Mouse (Mus musculus): ENCODE data around the gene Olfr599. TPM values are rescaled to one million over a fixed set of nuclear protein-coding genes. Genes with fewer than 3 reads are reported as not detected.
"Not testable (repeated sequence)": the region's sequence is repeated elsewhere in the genome, so short reads cannot be mapped to it uniquely, and the experiment has no call there.

Gene Olfr599
- not detected in 2 replicates for polyA plus RNA-seq (2015; fragmentation: Nextera tagmentation; extraction: Ambion mirVana)

GRCm38 (mm10) chr7:103335617-103336016 lies at the start of gene Olfr599:
Gene Olfr599 (plus strand): TSS chr7:103335917.
- no peak within 1 kb of the TSS for H3K27ac ChIP-seq (ENCODE audit: low read length)
- no peaks in the 10 kb centered on the region for H3K9me3 ChIP-seq (ENCODE audit: control insufficient read depth, low read length)
- no peak within 1 kb of the TSS for H3K9ac ChIP-seq (ENCODE audit: low read depth, low read length)
- H3K4me1 ChIP-seq (ENCODE audit: control insufficient read depth, insufficient read depth, low read length) = no peaks in the 10 kb centered on the region
- no peak within 1 kb of the TSS for H3K4me3 ChIP-seq (ENCODE audit: low read length)
- H3K27me3 ChIP-seq (replicated peaks; ENCODE audit: control insufficient read depth, insufficient read depth, low read length) = no peaks in the 10 kb centered on the region
- 84% methylated on average over 1 of the region's 1 CpGs for WGBS
- H3K4me2 ChIP-seq (ENCODE audit: low read depth, low read length) = no peak within 1 kb of the TSS
- no peak for ATAC-seq
- H3K36me3 ChIP-seq (ENCODE audit: control insufficient read depth, insufficient read depth, low read length) = no peaks in the 10 kb centered on the region

DNA sequence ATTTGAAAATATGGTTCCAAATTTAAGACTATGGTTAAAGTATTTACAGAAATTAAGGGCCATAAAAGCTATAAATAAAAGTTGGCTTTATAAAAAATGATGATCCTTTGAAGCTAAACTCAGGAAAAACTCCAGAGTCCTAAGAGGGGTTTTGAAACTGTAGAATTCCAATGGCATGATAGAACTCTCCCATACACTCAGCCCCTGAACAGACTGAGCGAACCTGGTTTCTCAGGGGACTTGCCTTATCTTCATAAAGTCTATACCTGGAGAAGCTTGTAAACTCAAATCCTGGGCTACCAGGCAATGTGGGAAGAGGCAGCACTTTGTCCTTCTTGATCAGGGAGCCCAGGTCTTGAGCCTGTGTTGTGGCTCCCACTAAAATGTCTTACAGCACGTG lies 30.4 kb upstream of the Olfr599 start, which contains the start of gene Olfr596:
Gene Olfr596 (plus strand): TSS at position 301 of the 400 bp plus-strand sequence.
- H3K36me3 ChIP-seq (ENCODE audit: control insufficient read depth, insufficient read depth, low read length); H3K9me3 ChIP-seq (ENCODE audit: control insufficient read depth, low read length); H3K27ac ChIP-seq (ENCODE audit: low read length); H3K9ac ChIP-seq (ENCODE audit: low read depth, low read length); H3K27me3 ChIP-seq (replicated peaks; ENCODE audit: control insufficient read depth, insufficient read depth, low read length); H3K4me3 ChIP-seq (ENCODE audit: low read length); ATAC-seq; H3K4me1 ChIP-seq (ENCODE audit: control insufficient read depth, insufficient read depth, low read length); H3K4me2 ChIP-seq (ENCODE audit: low read depth, low read length): not testable (repeated sequence)
- 82% methylated on average over 2 of the region's 2 CpGs for WGBS

DNA sequence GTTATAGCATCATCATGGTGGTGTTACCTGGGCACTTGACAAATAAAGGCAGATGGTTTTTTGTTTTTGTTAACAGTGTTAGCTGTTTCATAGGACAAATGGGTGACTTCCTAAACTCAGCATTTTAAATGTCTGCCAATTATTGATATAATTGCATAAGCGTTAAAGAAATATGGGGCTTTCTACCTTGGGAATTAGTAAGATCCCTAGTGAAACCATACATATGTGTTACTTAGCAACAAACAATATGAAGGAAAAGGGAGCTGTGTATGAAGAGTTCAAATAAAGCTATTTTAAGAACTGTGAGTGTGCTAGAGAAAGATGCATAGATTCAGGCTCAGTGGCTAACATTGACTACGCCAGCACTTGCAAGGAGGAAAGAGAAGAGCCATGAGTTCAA lies 19.7 kb upstream of the Olfr599 start, which contains the start of gene Olfr597:
Gene Olfr597 (plus strand): TSS at position 301 of the 400 bp plus-strand sequence.
- not testable (repeated sequence) for H3K4me2 ChIP-seq (ENCODE audit: low read depth, low read length); ATAC-seq; H3K4me3 ChIP-seq (ENCODE audit: low read length); H3K27me3 ChIP-seq (replicated peaks; ENCODE audit: control insufficient read depth, insufficient read depth, low read length); H3K9ac ChIP-seq (ENCODE audit: low read depth, low read length); H3K9me3 ChIP-seq (ENCODE audit: control insufficient read depth, low read length); H3K4me1 ChIP-seq (ENCODE audit: control insufficient read depth, insufficient read depth, low read length); H3K36me3 ChIP-seq (ENCODE audit: control insufficient read depth, insufficient read depth, low read length); H3K27ac ChIP-seq (ENCODE audit: low read length)
- 82% methylated on average over 2 of the region's 2 CpGs for whole genome bisulfite sequencing

DNA sequence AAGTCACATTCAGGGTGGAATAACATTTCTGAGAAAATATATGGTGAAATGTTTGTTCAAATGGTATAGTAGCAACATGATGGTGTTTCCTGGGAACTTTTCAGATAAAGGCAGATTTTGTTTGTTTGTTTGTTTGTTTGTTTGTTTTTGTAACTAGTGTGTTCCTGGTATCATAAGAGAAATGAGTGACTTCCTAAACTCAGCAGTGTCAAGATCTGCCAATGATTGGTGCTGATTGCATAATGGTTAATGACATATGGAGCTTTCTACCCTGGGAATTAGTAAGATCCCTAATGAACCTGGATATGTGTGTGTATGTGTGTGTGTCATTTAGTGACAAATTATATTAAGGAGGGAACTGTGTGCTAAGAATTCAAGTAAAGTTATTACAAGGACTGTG lies 12.4 kb upstream of the Olfr599 start, which contains the start of gene Olfr598:
Gene Olfr598 (plus strand): TSS at position 301 of the 400 bp plus-strand sequence.
- H3K9ac ChIP-seq (ENCODE audit: low read depth, low read length) = no peak within 1 kb of the TSS
- no peaks in the 10 kb centered on the region for H3K36me3 ChIP-seq (ENCODE audit: control insufficient read depth, insufficient read depth, low read length)
- H3K9me3 ChIP-seq (ENCODE audit: control insufficient read depth, low read length) = no peaks in the 10 kb centered on the region
- no peaks in the 10 kb centered on the region for H3K4me1 ChIP-seq (ENCODE audit: control insufficient read depth, insufficient read depth, low read length)
- no peak within 1 kb of the TSS for H3K27ac ChIP-seq (ENCODE audit: low read length)
- H3K4me2 ChIP-seq (ENCODE audit: low read depth, low read length) = no peak within 1 kb of the TSS
- ATAC-seq = no peak
- no peaks in the 10 kb centered on the region for H3K27me3 ChIP-seq (replicated peaks; ENCODE audit: control insufficient read depth, insufficient read depth, low read length)
- H3K4me3 ChIP-seq (ENCODE audit: low read length) = no peak within 1 kb of the TSS

DNA sequence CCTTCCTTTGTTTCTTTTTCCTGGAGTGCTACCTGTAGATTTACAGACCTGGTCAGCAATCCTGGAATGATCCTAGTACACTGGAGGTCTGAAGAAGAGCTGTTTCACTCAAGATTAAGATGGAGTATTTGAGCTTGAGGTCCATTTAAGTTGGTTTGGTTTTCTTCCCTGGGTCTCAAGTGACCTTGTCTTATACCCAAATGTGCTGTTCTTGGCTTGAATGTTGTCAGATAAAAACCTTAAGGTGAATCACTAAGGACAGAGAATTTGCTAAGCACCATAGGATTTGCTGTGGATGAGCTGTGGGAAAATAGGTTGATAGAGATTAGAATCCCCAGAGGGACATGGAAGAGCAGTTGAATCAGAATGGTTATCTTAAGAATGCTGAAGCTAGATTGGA lies 13.9 kb downstream of the Olfr599 start, which contains the start of gene Olfr600:
Gene Olfr600 (minus strand): TSS at position 101 of the 400 bp plus-strand sequence.
- H3K27ac ChIP-seq (ENCODE audit: low read length) = no peak within 1 kb of the TSS
- no peaks in the 10 kb centered on the region for H3K27me3 ChIP-seq (replicated peaks; ENCODE audit: control insufficient read depth, insufficient read depth, low read length)
- no peak within 1 kb of the TSS for H3K4me3 ChIP-seq (ENCODE audit: low read length)
- no peaks in the 10 kb centered on the region for H3K4me1 ChIP-seq (ENCODE audit: control insufficient read depth, insufficient read depth, low read length)
- no peak within 1 kb of the TSS for H3K4me2 ChIP-seq (ENCODE audit: low read depth, low read length)
- ATAC-seq = no peak
- no peaks in the 10 kb centered on the region for H3K36me3 ChIP-seq (ENCODE audit: control insufficient read depth, insufficient read depth, low read length)
- H3K9me3 ChIP-seq (ENCODE audit: control insufficient read depth, low read length) = no peaks in the 10 kb centered on the region
- no peak within 1 kb of the TSS for H3K9ac ChIP-seq (ENCODE audit: low read depth, low read length)

GRCm38 (mm10) chr7:103362555-103362954 lies 26.8 kb downstream of the Olfr599 start, which contains the start of gene Olfr601:
Gene Olfr601 (minus strand): TSS chr7:103362655.
- H3K27me3 ChIP-seq (replicated peaks; ENCODE audit: control insufficient read depth, insufficient read depth, low read length) = no peaks in the 10 kb centered on the region
- no peak within 1 kb of the TSS for H3K4me2 ChIP-seq (ENCODE audit: low read depth, low read length)
- no peaks in the 10 kb centered on the region for H3K4me1 ChIP-seq (ENCODE audit: control insufficient read depth, insufficient read depth, low read length)
- H3K9me3 ChIP-seq (ENCODE audit: control insufficient read depth, low read length) = no peaks in the 10 kb centered on the region
- no peak within 1 kb of the TSS for H3K4me3 ChIP-seq (ENCODE audit: low read length)
- H3K27ac ChIP-seq (ENCODE audit: low read length) = no peak within 1 kb of the TSS
- no peak for ATAC-seq
- 90% methylated on average over 1 of the region's 1 CpGs for WGBS
- H3K9ac ChIP-seq (ENCODE audit: low read depth, low read length) = no peak within 1 kb of the TSS
- no peaks in the 10 kb centered on the region for H3K36me3 ChIP-seq (ENCODE audit: control insufficient read depth, insufficient read depth, low read length)

GRCm38 (mm10) chr7:103386077-103386476 lies 50.4 kb downstream of the Olfr599 start, which contains the start of gene Olfr603:
Gene Olfr603 (minus strand): TSS chr7:103386177.
- H3K36me3 ChIP-seq (ENCODE audit: control insufficient read depth, insufficient read depth, low read length) = no peaks in the 10 kb centered on the region
- H3K4me2 ChIP-seq (ENCODE audit: low read depth, low read length) = no peak within 1 kb of the TSS
- no peak within 1 kb of the TSS for H3K9ac ChIP-seq (ENCODE audit: low read depth, low read length)
- no peaks in the 10 kb centered on the region for H3K9me3 ChIP-seq (ENCODE audit: control insufficient read depth, low read length)
- H3K4me3 ChIP-seq (ENCODE audit: low read length) = no peak within 1 kb of the TSS
- no peaks in the 10 kb centered on the region for H3K27me3 ChIP-seq (replicated peaks; ENCODE audit: control insufficient read depth, insufficient read depth, low read length)
- H3K27ac ChIP-seq (ENCODE audit: low read length) = no peak within 1 kb of the TSS
- ATAC-seq = no peak
- H3K4me1 ChIP-seq (ENCODE audit: control insufficient read depth, insufficient read depth, low read length) = no peaks in the 10 kb centered on the region

Other genes starting within 250 kb of the Olfr599 start
- not detected in 2 replicates for gene Olfr585, start 238.2 kb upstream of the Olfr599 start, polyA plus RNA-seq (2015; fragmentation: Nextera tagmentation; extraction: Ambion mirVana)
- gene Olfr586, start 210.3 kb upstream of the Olfr599 start, polyA plus RNA-seq (2015; fragmentation: Nextera tagmentation; extraction: Ambion mirVana) = not detected in 2 replicates
- not detected in 2 replicates for gene Olfr588-ps1, start 195.0 kb upstream of the Olfr599 start, polyA plus RNA-seq (2015; fragmentation: Nextera tagmentation; extraction: Ambion mirVana)
- not detected in 2 replicates for gene Olfr589, start 179.6 kb upstream of the Olfr599 start, polyA plus RNA-seq (2015; fragmentation: Nextera tagmentation; extraction: Ambion mirVana)
- gene Olfr591, start 157.6 kb upstream of the Olfr599 start, polyA plus RNA-seq (2015; fragmentation: Nextera tagmentation; extraction: Ambion mirVana) = not detected in 2 replicates
- gene Olfr592, start 151.1 kb upstream of the Olfr599 start, polyA plus RNA-seq (2015; fragmentation: Nextera tagmentation; extraction: Ambion mirVana) = not detected in 2 replicates
- not detected in 2 replicates for gene Olfr593, start 124.1 kb upstream of the Olfr599 start, polyA plus RNA-seq (2015; fragmentation: Nextera tagmentation; extraction: Ambion mirVana)
- gene Olfr594, start 118.9 kb upstream of the Olfr599 start, polyA plus RNA-seq (2015; fragmentation: Nextera tagmentation; extraction: Ambion mirVana) = not detected in 2 replicates
- not detected in 2 replicates for gene Usp17ld, start 83.4 kb upstream of the Olfr599 start, polyA plus RNA-seq (2015; fragmentation: Nextera tagmentation; extraction: Ambion mirVana)
- gene Olfr596, start 30.3 kb upstream of the Olfr599 start, polyA plus RNA-seq (2015; fragmentation: Nextera tagmentation; extraction: Ambion mirVana) = not detected in 2 replicates
- gene Olfr597, start 19.6 kb upstream of the Olfr599 start, polyA plus RNA-seq (2015; fragmentation: Nextera tagmentation; extraction: Ambion mirVana) = not detected in 2 replicates
- not detected in 2 replicates for gene Olfr598, start 12.3 kb upstream of the Olfr599 start, polyA plus RNA-seq (2015; fragmentation: Nextera tagmentation; extraction: Ambion mirVana)
- not detected in 2 replicates for gene Olfr600, start 13.8 kb downstream of the Olfr599 start, polyA plus RNA-seq (2015; fragmentation: Nextera tagmentation; extraction: Ambion mirVana)
- not detected in 2 replicates for gene Olfr601, start 26.7 kb downstream of the Olfr599 start, polyA plus RNA-seq (2015; fragmentation: Nextera tagmentation; extraction: Ambion mirVana)
- gene Olfr603, start 50.3 kb downstream of the Olfr599 start, polyA plus RNA-seq (2015; fragmentation: Nextera tagmentation; extraction: Ambion mirVana) = not detected in 2 replicates
- gene Usp17lc, start 79.2 kb downstream of the Olfr599 start, polyA plus RNA-seq (2015; fragmentation: Nextera tagmentation; extraction: Ambion mirVana) = not detected in 2 replicates
- gene Olfr605, start 109.5 kb downstream of the Olfr599 start, polyA plus RNA-seq (2015; fragmentation: Nextera tagmentation; extraction: Ambion mirVana) = not detected in 2 replicates
- not detected in 2 replicates for gene Olfr606, start 113.1 kb downstream of the Olfr599 start, polyA plus RNA-seq (2015; fragmentation: Nextera tagmentation; extraction: Ambion mirVana)
- not detected in 2 replicates for gene Olfr607, start 128.2 kb downstream of the Olfr599 start, polyA plus RNA-seq (2015; fragmentation: Nextera tagmentation; extraction: Ambion mirVana)
- not detected in 2 replicates for gene Olfr608, start 134.0 kb downstream of the Olfr599 start, polyA plus RNA-seq (2015; fragmentation: Nextera tagmentation; extraction: Ambion mirVana)
- gene Olfr609, start 162.1 kb downstream of the Olfr599 start, polyA plus RNA-seq (2015; fragmentation: Nextera tagmentation; extraction: Ambion mirVana) = not detected in 2 replicates
- not detected in 2 replicates for gene Olfr610, start 176.2 kb downstream of the Olfr599 start, polyA plus RNA-seq (2015; fragmentation: Nextera tagmentation; extraction: Ambion mirVana)
- gene Olfr611, start 184.9 kb downstream of the Olfr599 start, polyA plus RNA-seq (2015; fragmentation: Nextera tagmentation; extraction: Ambion mirVana) = not detected in 2 replicates
- gene Olfr612, start 206.8 kb downstream of the Olfr599 start, polyA plus RNA-seq (2015; fragmentation: Nextera tagmentation; extraction: Ambion mirVana) = not detected in 2 replicates
- not detected in 2 replicates for gene Olfr613, start 212.2 kb downstream of the Olfr599 start, polyA plus RNA-seq (2015; fragmentation: Nextera tagmentation; extraction: Ambion mirVana)
- not detected in 2 replicates for gene Olfr615, start 220.2 kb downstream of the Olfr599 start, polyA plus RNA-seq (2015; fragmentation: Nextera tagmentation; extraction: Ambion mirVana)
- not detected in 2 replicates for gene Olfr616, start 233.2 kb downstream of the Olfr599 start, polyA plus RNA-seq (2015; fragmentation: Nextera tagmentation; extraction: Ambion mirVana)
- not detected in 2 replicates for gene Olfr617, start 237.1 kb downstream of the Olfr599 start, polyA plus RNA-seq (2015; fragmentation: Nextera tagmentation; extraction: Ambion mirVana)